Mouse (Mus musculus): ENCODE results near the gene Csdc2. TPM values are rescaled to one million over a fixed set of nuclear protein-coding genes. Genes with fewer than 3 reads are reported as not detected.
"Not testable (repeated sequence)": the region's sequence is repeated elsewhere in the genome, so short reads cannot be mapped to it uniquely, and the experiment has no call there.

Csdc2 gene
- not detected in 2 replicates for total RNA-seq (2017)

DNA sequence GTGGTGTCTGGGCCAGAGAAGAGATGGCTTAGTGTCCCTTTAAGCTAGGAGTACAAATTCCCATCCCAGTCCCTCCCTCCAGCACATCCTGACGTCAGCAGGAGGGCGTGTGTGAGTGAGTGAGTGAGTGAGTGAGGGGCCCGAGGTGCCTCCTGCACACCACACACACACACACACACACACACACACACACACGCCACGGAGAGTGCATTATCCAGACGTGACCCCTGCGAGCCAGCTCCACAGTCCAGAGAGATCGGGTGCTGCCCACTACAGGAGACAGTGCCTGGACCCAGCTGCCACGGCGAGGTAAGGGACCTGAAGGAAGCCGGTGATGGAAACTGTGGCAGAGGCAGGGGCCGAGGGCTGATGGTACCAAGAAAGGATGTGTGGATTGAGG, at the start of gene Csdc2:
Csdc2 (plus strand) TSS at position 81 of the 400 bp plus-strand sequence.
- ATAC-seq (replicated peaks; ENCODE audit: low read depth, poor library complexity, severe bottlenecking), result no peak

DNA sequence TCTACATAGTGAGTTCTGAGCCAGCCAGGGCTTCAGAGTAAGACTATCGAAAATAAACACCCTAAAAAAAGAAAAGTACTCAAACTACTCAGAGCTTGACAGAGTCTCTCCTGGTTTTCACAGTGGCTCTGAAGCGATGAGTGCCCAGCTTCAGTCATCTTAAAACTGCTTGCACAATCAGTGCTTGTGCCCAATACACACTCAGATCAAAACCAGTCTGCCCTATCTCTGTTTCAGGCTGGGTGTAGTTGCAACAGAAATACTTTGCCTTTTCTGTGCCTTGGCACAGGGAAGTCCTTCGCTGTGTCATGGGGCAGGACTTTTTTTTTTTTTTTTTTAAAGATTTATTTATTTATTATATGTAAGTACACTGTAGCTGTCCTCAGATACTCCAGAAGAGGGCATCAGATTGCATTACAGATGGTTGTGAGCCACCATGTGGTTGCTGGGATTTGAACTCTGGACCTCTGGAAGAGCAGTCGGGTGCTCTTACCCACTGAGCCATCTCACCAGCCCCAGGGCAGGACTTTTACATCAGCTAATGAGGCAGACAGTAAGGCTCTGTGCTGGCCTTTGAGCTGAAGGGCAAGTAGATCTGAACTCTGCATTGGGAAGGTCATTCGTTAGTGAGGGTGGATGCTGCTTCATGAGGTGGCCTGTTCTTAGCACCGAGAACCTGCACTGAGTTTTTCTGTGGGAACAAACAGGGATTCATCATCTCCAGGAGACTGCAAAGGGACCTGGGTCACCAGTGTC, 49.6 kb upstream of the Csdc2 start:
- no peak for ATAC-seq (replicated peaks; ENCODE audit: low read depth, poor library complexity, severe bottlenecking)

DNA sequence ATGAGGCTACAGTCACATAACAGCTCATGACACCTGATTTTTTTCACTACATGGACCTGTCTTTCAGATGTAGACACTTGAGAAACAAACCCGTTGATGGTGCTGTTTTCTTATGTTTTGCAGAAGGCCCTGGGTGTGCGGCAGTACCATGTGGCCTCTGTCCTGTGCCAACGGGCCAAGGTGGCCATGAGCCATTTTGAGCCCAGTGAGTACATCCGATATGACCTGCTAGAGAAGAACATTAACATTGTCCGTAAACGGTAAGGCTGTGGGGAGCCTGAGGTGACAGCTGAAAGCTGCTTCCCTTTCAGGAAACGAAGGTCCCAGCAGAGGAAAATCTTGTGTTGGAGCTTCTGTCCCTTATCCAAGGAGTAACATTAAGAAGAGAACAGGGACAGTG, 47.4 kb upstream of the Csdc2 start:
- no peak for ATAC-seq (replicated peaks; ENCODE audit: low read depth, poor library complexity, severe bottlenecking)

DNA sequence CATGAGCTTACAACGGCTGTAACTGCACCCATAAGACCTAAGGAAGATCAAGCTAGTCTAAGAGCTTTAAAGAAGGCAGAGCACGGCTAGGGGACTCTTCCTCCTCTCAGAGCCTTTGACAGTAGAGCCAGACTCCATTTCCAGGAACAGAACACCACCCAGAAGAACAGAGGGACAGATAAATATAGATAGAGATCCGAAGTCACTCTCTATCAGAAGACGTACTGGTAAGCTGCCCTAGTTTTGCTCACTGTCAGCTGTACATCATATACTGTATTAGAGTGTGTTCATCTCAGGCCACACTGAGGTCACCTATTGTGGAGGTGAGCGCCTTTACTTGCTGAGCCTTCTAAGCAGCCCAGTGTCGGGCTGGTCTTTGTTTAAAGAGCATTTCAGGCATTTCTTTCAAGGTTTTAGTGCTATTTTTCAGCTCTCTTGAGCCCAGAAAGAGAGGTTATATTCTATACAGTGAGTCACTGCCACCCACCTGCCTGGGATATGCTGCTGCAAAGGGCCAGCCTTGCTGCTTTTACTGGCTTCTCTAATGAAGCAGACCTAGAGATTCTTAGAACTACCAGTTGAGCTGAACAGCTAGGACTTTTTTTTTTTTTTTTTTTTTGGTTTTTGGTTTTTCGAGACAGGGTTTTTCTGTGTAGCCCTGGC, 45.3 kb upstream of the Csdc2 start:
- no peak for ATAC-seq (replicated peaks; ENCODE audit: low read depth, poor library complexity, severe bottlenecking)

DNA sequence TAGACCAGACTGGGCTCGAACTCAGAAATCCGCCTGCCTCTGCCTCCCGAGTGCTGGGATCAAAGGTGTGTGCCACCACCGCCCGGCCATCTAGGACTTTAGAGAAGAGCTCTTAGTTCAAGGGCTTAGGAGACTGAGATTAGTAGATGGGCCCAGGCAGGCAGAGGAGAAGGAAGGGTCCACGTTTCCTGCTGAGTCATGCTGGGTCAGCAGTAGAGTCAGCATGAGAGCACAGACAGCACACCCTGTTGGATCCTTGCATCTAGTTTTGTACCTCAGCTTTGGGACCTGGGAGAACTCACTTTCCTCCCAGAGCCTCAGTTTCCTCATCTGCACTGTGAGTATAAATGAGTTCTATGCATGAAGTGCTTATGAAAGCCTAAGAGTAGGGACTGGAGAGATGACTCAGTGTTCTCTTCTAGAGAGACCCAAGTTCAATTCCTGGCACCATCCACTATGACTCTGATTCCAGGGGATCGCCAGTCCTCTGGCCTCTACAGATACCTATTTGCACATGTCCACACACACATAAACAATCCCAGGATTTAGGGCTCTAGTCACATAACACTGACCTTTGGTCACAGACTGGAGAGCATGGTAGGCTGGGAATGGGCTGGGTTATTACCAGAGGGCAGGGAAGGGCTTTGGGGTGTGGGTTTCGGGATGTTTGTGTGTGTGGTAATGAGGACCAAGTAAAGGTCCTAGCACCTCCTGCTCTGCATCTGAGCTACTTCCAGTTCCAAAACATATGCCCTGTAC, 44.6 kb upstream of the Csdc2 start:
- no peak for ATAC-seq (replicated peaks; ENCODE audit: low read depth, poor library complexity, severe bottlenecking)

DNA sequence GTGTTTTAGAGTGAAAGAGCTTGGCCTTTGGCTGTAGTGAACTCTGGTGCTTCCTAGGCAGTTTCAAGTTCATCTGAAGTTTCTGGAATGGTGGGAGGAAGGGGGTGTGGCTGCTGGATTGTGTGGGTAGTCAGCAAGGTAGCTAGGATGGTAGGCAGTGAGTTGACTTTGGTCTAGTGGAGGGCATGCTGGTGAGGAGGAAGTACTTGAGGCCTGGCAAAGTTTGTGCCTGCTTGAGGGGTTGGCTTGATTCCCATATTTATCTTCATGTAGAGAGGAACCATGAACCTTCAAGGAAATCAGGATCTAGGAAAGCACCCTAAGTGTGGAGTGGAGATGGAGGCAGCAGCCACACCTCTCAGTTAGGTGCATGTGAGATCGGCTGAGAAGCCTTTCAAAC, 42.6 kb upstream of the Csdc2 start:
- no peak for ATAC-seq (replicated peaks; ENCODE audit: low read depth, poor library complexity, severe bottlenecking)

DNA sequence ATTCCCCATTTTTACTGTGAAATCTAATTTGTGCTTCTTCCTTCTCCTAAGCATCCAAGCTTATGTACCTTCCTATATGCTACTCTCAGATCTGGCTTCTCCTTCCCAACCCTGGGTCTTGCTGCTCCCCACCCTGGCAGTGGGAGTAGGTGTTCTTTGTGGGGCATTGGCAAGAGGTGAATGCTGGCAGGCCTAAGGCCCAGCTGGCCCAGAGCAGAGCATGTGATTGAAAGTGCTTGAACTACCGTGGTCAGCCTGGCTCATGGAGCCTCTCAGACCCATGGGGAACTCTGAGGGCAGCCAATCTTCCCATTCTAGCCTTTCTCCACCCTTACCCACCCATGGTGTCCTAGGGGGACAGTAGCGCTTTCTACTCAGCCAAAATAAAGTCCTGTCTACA, 40.2 kb upstream of the Csdc2 start:
- no peak for ATAC-seq (replicated peaks; ENCODE audit: low read depth, poor library complexity, severe bottlenecking)

DNA sequence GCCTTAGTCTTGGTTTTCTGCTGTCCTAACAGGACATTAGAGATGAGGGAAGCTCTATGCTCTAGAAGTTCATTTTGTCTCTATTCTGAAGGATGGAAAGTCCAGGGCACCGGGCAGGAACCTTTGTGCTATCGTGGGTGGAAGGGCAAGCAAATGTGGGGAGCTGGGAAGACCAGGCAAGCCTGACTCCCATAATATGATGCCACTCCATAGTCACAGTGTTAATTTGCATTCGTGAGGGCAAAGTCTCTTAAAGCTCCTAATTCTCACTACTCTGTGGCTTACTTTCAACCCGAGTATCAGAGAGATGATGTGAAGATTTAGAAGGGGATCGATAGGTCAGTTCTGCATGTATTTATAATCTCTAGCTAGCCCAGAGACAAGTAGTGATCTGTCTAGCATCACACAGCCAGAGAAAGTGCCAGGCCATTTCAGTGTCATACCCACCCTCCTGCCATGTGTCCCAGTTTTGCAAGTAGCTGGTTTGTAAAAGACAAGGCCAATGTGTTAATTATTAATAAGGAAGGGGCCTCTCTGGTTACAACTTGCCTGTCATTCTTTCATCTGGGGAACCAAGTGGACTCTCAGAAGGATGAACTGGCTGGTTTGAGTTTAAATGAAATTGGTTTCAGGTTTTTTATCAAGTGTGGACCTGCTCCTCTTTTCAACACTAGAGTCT, 38.8 kb upstream of the Csdc2 start:
- ATAC-seq (replicated peaks; ENCODE audit: low read depth, poor library complexity, severe bottlenecking), result no peak

DNA sequence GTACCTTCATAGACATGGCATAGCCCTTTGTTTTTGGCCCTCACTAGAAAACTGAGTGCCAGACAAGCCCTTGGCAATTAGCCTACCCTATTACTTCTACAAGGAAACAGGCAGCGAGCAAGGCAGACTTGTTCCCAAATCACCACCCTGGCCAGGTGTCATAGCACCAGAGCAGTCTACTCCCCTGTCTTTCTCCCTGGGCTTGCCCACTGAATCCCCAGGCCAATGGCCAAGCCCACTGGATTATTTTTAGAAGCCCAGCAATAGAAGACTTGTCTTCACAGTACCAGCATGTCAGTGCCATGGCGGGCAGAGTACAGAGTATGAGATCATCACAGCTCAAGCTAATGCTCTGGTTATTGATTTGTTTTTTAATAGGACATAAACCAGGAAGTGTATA, 37.8 kb upstream of the Csdc2 start:
- no peak for ATAC-seq (replicated peaks; ENCODE audit: low read depth, poor library complexity, severe bottlenecking)

DNA sequence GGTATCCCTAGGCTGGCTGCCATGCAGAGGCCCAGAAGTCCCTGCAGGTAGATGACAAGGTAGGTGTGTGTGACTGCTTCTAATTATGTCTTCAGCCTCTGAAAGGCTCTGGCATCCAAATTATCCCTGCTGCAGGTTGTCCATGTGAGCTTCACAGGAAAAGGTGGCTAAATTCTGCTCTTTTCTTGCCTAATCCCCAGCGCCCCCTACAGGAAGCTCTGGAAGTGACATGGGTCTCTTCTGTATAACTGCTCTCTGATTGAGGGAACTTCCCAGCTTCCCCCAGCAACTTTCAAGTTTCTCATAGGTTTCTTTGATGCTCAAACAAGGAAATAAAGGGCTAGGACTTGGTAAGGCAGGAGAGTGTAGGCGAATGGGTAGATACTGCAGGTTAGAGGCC, 31.6 kb upstream of the Csdc2 start:
- peak; percentile 65 for ATAC-seq (replicated peaks; ENCODE audit: low read depth, poor library complexity, severe bottlenecking)

DNA sequence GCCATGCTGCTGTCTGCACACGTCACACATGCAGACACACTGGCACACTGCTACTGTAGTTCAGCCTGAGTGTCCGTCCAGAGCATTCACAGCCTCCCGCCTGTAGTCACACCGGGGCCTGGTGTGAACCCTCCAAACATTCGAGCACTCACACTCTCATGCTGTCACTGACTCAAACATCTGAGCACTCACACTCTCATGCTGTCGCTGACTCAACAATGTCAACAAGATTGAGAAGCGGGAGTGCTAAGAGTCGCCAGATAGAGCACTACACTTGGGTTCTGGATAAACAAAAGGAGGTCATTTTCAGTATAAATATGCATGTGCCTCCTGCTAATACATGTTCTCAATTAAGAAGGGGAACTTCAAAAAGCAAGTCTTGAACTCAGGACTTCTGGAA, 28.6 kb upstream of the Csdc2 start:
- ATAC-seq (replicated peaks; ENCODE audit: low read depth, poor library complexity, severe bottlenecking), result no peak

DNA sequence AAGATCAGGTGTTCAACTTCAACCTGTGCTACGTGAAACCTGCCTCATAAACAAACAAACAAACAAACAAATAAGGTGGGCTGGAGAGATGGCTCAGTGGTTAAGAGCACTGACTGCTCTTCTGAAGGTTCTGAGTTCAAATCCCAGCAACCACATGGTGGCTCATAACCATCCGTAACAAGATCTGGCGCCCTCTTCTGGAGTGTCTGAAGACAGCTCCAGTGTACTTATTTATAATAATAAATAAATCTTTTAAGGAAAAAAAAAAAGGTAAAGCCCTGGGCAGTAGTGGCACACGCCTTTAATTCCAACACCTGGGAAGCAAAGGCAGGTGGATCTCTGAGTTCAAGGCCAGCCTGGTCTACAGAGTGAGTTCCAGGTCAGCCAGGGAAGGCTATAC, 27.8 kb upstream of the Csdc2 start:
- not testable (repeated sequence) for ATAC-seq (replicated peaks; ENCODE audit: low read depth, poor library complexity, severe bottlenecking)

DNA sequence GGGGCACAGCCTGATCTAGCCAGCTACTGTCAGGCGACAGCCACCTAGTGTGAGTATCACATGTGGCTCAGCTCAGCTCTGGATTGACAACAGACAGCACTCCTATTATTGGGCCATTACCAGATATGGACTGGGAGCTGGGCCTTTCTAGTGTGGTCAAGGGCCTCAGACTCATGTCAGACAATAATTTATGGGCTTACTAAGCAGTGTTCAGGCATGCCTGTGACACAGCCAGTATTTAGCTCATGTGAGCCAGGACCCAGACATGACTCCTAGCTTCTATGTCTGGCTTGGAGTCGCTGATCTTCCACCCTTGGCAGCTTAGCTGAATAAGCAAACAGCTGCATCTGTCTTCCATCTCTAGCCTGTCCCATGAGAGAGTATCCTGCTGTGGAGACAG, 24.1 kb upstream of the Csdc2 start:
- ATAC-seq (replicated peaks; ENCODE audit: low read depth, poor library complexity, severe bottlenecking), result no peak

DNA sequence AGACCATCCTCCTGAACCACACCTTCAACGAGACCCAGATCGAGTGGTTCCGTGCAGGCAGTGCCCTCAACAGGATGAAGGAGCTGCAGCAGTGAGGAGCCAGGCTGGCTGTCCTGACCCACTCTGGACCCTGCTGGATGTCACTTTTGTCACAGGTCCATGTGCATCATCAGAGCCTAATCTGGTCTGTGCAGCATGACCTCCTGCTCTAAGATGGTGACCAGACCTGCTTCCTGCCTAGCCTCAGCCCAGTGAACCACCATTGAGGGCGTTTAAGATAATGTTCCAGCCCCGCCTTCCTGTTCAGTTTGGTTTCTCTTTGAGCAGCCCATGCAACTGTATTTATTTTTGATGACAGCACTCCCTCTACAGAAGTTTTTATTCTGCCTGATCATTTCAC, 21.9 kb upstream of the Csdc2 start:
- peak; percentile 71 for ATAC-seq (replicated peaks; ENCODE audit: low read depth, poor library complexity, severe bottlenecking)

DNA sequence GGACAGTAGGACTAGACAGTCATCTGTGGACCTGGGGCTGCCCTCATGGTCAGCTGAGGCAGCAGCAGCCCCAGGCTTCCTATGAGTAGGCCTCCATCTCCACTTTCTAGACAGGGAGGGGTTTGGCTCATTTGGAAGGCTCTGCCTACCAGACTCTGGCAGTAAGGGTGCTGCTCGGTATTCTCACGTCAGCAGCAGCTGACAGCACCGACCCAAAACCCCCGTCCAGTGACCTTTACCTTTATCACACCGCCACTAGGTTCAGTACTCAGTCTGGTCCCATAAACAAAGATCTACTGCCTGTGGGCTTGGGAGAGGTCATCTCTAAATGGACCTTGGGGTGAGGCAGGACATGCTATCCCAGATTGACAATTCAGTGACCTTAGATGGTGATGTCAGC, 20.9 kb upstream of the Csdc2 start:
- no peak for ATAC-seq (replicated peaks; ENCODE audit: low read depth, poor library complexity, severe bottlenecking)

DNA sequence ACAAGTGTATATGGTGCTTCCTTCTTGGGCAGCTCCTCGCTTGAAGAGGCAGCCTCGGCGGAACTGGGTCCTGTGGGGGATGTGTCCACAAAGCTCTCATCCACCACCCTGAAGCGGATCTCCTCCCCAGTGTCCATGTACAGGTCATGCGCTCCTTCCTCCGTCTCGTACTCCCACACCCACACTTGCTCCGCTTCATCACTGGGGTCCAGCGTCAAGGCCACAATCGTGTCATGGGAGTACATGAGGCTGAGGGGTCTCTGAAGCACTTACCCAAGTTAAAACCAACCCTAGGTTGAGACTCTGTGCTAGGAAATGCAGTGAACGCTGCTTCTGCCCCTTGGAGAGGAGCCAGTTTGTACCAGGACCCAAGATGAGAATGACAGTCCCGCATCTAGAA, 19.4 kb upstream of the Csdc2 start:
- ATAC-seq (replicated peaks; ENCODE audit: low read depth, poor library complexity, severe bottlenecking), result no peak

DNA sequence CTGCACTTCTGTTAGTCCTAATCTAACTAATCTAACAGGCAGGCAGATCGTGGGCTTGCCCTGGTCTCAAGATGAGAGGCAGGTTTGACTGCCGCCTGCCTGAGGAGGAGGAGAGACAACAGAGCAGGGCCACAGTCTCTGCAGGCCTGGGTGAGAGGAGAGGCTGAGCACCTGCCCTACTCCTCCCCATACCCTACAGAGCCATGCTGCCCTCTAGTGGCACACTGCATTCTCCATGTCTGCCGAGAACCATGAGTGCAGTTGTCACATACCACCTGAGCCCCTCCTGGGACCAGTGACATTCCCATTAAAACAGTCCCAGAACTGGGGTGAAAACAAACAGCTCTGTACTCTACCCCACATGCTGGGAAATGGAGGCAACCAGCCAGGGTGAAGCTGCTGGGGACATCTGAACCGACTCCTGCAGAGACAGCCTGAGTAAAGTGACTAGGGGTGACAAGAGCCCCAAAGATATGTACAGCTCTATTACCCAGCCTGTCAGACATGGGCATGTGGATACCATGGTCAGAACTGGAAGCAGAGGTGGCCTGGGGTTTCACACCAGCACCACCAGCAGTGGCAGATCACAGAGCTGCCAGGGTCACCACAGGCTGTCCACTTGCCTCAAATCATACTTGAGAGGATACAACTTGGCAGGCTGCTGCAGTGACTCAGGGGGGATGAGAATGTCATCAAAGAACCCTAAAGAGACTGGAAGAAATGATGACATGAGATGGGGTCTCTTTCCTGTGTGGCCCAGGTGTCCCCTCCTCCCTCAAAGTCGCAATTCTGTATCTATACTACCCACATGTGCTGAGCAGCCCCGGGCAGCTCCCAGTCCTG, 18.7 kb upstream of the Csdc2 start:
- ATAC-seq (replicated peaks; ENCODE audit: low read depth, poor library complexity, severe bottlenecking), result peak; percentile 54; the same call in 1 of the 2 replicates

DNA sequence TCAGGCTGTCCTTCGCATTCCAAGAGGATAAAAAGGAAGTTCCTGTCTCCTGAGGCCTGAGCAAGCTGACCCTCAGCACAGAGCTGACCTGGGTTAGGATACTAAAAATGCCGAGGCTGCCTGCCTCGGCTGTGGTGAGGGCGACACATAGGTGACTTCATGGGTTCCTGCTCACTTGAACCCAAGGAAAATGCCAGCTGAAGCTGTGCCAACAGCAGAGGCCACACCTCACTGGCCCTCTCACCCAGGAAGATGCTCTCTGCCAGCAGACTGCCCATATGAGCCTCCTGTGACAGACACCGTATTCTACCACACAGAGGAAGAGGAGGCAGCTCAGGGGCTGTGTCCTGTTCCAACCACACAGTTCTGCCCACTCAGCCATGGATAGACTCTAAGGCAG, 17.5 kb upstream of the Csdc2 start:
- ATAC-seq (replicated peaks; ENCODE audit: low read depth, poor library complexity, severe bottlenecking), result no peak

DNA sequence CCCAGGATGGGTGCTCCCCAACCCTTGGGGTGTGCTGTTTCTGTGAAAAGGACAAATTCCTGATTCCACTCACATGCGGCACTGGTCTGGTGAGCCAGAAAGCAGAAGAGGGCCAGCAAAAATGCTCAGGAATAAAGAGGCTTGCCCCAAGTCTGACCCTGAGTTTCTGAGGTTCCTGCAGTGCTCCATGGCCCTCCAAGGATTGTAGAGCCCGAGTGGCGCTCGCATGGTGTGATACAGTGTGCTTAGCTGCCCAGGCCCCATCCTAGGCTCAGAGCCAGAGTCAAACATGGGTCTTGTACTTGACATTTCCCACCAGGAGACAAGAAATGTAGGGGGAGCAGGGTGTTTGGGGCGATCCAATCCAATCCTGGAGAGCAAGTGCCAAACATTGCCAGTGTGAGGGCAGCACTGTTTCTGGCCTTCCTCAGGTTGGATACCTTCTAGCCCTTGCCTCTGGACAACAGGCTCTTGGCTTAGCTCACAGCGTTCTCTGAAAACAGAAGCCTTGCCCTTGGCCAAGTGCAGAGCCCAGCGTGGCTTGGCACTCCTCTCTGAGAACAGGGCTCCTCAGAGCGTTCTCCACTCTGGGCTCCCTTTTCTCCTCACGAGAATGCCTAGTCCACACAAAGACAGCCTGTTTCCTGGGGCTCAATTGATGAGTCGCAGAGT, 15.9 kb upstream of the Csdc2 start:
- ATAC-seq (replicated peaks; ENCODE audit: low read depth, poor library complexity, severe bottlenecking), result no peak
